Mouse (Mus musculus): ENCODE results near the gene Epha2. TPM values are rescaled to one million over a fixed set of nuclear protein-coding genes. Genes with fewer than 3 reads are reported as not detected.
A peak's percentile ranks its signal among the peaks of the same experiment; 100 is the strongest.

Gene Epha2
- polyA plus RNA-seq, 1 experiment from 2014 or later = 7.1 TPM

DNA sequence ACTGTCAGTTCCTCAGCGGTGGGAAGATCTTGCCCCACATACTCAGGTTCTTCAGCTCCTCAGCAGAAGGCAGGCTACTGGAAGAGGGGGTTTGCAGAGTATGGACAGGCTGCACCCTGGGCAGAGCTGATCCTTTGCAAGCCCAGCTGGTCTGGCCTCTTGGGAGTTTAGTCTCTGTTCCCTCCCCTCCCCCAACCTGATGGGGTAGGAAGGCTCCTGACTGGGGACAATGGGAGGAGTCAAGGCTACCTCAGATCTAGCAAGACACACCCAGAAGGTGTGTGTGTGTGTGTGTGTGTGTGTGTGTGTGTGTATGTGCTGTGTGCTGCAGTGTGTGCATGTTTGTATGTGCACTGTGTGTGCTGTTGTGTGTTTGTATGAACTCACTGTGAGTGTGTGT, 37.8 kb downstream of the Epha2 start:
- H3K9me3 ChIP-seq (replicated peaks) = no peaks in the 10 kb centered on the region
- peak overlapping the region; percentile 33; the same call in 1 of the 2 replicates for H3K4me2 ChIP-seq
- no peaks in the 10 kb centered on the region for H3K36me3 ChIP-seq
- 0 out of 2 replicates have a peak overlapping the region, but pooled peaks have one; percentile 14 for H3K9ac ChIP-seq
- H3K4me1 ChIP-seq = peaks cover 61% of the 10 kb centered on the region
- H3K27ac ChIP-seq = peak overlapping the region; percentile 72
- 31% methylated on average over 1 of the region's 1 CpGs for WGBS
- no peaks in the 10 kb centered on the region for H3K27me3 ChIP-seq
- 0 out of 2 replicates have a peak, but pooled peaks have one; percentile 20 for ATAC-seq (replicated peaks; ENCODE audit: low FRiP score)
- no peak overlapping the region for H3K4me3 ChIP-seq (replicated peaks)

DNA sequence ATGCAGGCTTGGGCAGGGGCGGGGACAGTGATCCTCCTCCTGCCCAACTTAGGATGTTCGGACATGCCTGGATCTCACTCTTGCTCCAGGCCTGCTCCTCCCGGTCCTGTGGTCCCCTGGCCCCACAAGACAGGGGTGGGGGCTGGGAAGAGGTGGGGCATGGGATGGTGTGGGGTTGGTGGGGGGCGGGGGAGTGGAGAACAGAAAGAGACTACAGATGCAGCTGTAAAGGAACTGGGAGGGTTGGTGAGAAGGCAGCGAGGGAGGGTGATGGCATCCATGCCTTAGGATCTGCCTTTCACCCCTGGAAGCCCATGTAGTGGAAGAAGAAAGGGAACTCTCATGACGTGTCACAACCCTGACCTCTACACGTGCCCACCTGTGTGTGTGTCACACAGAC, 40.4 kb downstream of the Epha2 start:
- ATAC-seq (replicated peaks; ENCODE audit: low FRiP score) = no peak

DNA sequence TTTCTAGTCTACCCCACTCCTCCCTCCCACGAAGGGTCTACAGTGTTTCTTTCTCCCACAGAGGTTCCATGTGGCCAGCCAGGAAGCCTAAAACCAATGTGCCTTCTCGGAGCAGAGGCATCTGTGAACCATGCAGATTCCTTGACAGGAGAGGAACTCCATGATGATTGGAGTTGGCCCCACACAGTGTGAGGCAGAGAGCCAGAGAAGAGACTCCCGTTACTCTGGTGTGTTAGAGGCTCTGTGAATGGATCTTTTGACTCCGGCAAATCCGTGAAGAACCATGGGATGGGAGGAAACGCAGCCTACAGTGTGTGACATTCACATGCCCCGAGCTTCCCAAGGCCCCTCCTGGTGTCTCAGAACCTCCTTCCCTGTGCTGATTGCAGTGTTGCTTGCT, 42.5 kb downstream of the Epha2 start:
- H3K4me2 ChIP-seq = no peak overlapping the region
- H3K4me1 ChIP-seq = peaks cover 42% of the 10 kb centered on the region
- no peaks in the 10 kb centered on the region for H3K27me3 ChIP-seq
- H3K27ac ChIP-seq = no peak overlapping the region
- 62% methylated on average over 7 of the region's 7 CpGs for WGBS
- H3K9ac ChIP-seq = no peak overlapping the region
- no peak overlapping the region for H3K4me3 ChIP-seq (replicated peaks)
- no peaks in the 10 kb centered on the region for H3K9me3 ChIP-seq (replicated peaks)
- no peak for ATAC-seq (replicated peaks; ENCODE audit: low FRiP score)
- no peaks in the 10 kb centered on the region for H3K36me3 ChIP-seq

More for the DNA sequence above, 40.4 kb downstream of the Epha2 start:
- no peaks in the 10 kb centered on the region for H3K36me3 ChIP-seq
- H3K9me3 ChIP-seq (replicated peaks) = no peaks in the 10 kb centered on the region
- no peak overlapping the region for H3K4me2 ChIP-seq
- WGBS = 62% methylated on average over 7 of the region's 7 CpGs
- no peak overlapping the region for H3K4me3 ChIP-seq (replicated peaks)
- no peaks in the 10 kb centered on the region for H3K27me3 ChIP-seq
- peaks cover 39% of the 10 kb centered on the region for H3K4me1 ChIP-seq
- no peak overlapping the region for H3K27ac ChIP-seq
- no peak overlapping the region for H3K9ac ChIP-seq

- H3K36me3 ChIP-seq = no peaks in the 10 kb centered on the region
- H3K9ac ChIP-seq = no peak overlapping the region
- H3K4me3 ChIP-seq (replicated peaks) = no peak overlapping the region
- no peaks in the 10 kb centered on the region for H3K27me3 ChIP-seq
- 83% methylated on average over 12 of the region's 12 CpGs for WGBS
- H3K27ac ChIP-seq = no peak overlapping the region
- no peak overlapping the region for H3K4me2 ChIP-seq
- no peaks in the 10 kb centered on the region for H3K9me3 ChIP-seq (replicated peaks)
- ATAC-seq (replicated peaks; ENCODE audit: low FRiP score) = no peak
- peaks cover 38% of the 10 kb centered on the region for H3K4me1 ChIP-seq
Observed at GRCm38 (mm10) chr4:141345219-141345618, 44.2 kb downstream of the Epha2 start.

DNA sequence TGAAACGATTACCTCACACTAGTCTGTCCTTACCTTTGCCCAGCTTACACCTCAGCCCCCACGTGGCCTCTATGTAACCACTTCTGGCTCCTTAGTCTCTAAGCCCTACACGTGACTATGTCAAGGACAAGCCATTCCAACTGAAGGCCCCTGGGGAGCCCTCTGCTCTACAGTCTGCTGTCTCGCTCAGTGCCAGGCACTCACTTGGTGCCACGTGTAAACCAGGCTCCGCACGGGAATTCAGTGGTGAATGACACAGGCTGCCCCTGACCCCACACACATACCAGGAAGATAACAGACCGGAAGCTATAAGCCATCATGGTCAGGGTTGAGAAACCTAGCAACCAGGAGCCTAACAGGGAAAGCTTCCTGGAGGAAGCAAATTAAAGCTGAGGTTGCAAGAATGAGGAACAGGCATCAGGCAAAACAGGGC, 46.3 kb downstream of the Epha2 start:
- no peaks in the 10 kb centered on the region for H3K36me3 ChIP-seq
- peaks cover 43% of the 10 kb centered on the region for H3K4me1 ChIP-seq
- WGBS = 57% methylated on average over 8 of the region's 8 CpGs
- H3K27me3 ChIP-seq = no peaks in the 10 kb centered on the region
- peak; percentile 14; the same call in 1 of the 2 replicates for ATAC-seq (replicated peaks; ENCODE audit: low FRiP score)
- no peaks in the 10 kb centered on the region for H3K9me3 ChIP-seq (replicated peaks)
- no peak overlapping the region for H3K27ac ChIP-seq
- H3K9ac ChIP-seq = no peak overlapping the region
- H3K4me3 ChIP-seq (replicated peaks) = no peak overlapping the region
- H3K4me2 ChIP-seq = no peak overlapping the region

DNA sequence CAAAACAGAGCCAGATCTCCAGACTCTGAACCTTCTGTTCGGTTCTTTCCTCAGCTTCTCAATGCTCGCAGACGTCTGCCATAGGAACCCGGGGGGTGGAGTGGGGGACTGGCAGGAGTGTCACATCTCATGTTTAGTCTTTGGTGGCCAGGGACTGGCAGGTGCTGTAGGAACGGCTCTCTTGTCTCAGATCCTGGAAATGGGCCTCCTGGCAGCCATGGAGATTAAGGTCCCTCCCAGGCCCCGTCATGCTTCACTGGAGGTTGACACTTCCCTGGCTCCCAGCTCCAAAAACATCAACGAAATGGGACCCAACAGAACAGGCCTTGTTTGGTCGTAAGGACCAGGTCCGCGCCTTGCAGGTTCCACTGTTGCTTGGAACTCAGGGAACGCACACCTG, 47.6 kb downstream of the Epha2 start:
- H3K4me2 ChIP-seq = no peak overlapping the region
- no peak overlapping the region for H3K4me3 ChIP-seq (replicated peaks)
- no peak overlapping the region for H3K9ac ChIP-seq
- H3K36me3 ChIP-seq = no peaks in the 10 kb centered on the region
- WGBS = 52% methylated on average over 11 of the region's 11 CpGs
- H3K4me1 ChIP-seq = peaks cover 53% of the 10 kb centered on the region
- no peaks in the 10 kb centered on the region for H3K27me3 ChIP-seq
- no peak for ATAC-seq (replicated peaks; ENCODE audit: low FRiP score)
- 0 out of 2 replicates have a peak overlapping the region, but pooled peaks have one; percentile 7 for H3K27ac ChIP-seq
- no peaks in the 10 kb centered on the region for H3K9me3 ChIP-seq (replicated peaks)

DNA sequence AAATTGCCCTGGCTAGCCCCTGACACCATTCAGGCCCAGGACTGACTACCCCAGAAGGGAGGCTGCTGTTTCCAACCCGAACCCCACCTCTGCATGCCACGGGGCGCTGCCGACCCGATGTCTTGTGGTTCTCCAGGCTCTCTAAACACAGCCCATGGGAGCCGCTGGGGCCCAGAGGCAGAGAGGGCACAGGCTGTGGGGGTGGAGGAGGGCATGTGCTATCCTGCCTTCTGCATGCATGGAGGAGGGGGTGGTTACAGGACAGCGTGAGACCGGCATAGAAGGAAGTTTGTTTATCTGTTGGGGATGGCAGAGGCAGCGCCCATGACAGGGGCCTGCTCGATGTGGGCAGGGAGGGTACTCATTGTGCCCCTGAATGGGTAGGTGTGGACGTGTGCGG, 49.0 kb downstream of the Epha2 start:
- Histone ChIP-seq H3K4me1 (peaks cover 59% of the 10 kb centered on the region), H3K9me3 (replicated peaks) (no peaks in the 10 kb centered on the region), H3K4me3 (replicated peaks) (no peak overlapping the region), H3K9ac (no peak overlapping the region), H3K4me2 (no peak overlapping the region), H3K27me3 (no peaks in the 10 kb centered on the region), H3K27ac (no peak overlapping the region), H3K36me3 (no peaks in the 10 kb centered on the region)
- no peak for ATAC-seq (replicated peaks; ENCODE audit: low FRiP score)
- 73% methylated on average over 12 of the region's 12 CpGs for WGBS

DNA sequence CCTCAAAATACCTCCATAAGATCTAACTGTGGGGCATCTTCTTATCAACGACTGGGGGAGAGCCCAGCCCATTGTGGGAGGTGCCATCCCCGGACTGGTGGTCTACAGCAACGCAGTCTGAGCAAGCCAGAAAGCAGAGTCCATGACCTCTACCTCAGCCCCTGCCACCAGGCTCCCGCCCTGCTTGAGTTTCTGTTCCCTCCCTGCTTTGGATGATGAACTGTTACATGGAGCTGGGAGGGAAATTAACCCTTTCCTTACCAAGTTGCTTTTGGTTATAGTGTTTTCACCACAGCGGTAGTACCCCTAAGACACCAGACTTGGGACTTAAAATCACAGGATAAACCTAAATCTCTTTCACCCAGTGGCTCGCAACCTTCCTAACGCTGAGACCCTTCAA, 50.9 kb downstream of the Epha2 start:
- Histone ChIP-seq H3K27me3 (no peaks in the 10 kb centered on the region), H3K9me3 (replicated peaks) (no peaks in the 10 kb centered on the region), H3K27ac (no peak overlapping the region), H3K36me3 (no peaks in the 10 kb centered on the region), H3K4me2 (no peak overlapping the region), H3K4me1 (peaks cover 59% of the 10 kb centered on the region), H3K4me3 (replicated peaks) (no peak overlapping the region), H3K9ac (no peak overlapping the region)
- ATAC-seq (replicated peaks; ENCODE audit: low FRiP score) = no peak
- WGBS = 43% methylated on average over 7 of the region's 7 CpGs

DNA sequence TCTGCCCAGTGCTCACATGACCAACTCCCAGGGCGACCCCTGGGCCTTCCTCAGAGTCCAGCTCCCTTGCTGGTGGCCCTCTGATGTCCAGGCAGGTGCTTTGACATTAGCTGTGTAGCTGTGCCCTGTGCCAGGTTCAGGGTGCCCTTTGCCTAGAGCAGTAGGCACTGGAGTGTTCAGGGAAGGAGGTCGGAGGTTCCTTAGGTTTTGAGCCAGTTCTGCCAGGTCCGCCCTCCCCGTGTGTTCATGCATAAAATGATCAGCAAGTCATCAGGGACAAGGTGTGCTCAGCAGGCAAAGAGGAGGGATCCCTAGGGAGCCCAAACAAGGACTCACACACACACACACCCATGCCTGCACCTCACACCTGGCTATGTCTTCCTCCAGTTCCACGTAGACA, 51.9 kb downstream of the Epha2 start:
- H3K27me3 ChIP-seq = no peaks in the 10 kb centered on the region
- no peaks in the 10 kb centered on the region for H3K36me3 ChIP-seq
- H3K4me2 ChIP-seq = no peak overlapping the region
- H3K4me3 ChIP-seq (replicated peaks) = no peak overlapping the region
- peak overlapping the region; percentile 62; the same call in 1 of the 2 replicates for H3K27ac ChIP-seq
- no peak for ATAC-seq (replicated peaks; ENCODE audit: low FRiP score)
- H3K9me3 ChIP-seq (replicated peaks) = no peaks in the 10 kb centered on the region
- H3K9ac ChIP-seq = no peak overlapping the region
- H3K4me1 ChIP-seq = peaks cover 50% of the 10 kb centered on the region
- WGBS = 62% methylated on average over 5 of the region's 5 CpGs

DNA sequence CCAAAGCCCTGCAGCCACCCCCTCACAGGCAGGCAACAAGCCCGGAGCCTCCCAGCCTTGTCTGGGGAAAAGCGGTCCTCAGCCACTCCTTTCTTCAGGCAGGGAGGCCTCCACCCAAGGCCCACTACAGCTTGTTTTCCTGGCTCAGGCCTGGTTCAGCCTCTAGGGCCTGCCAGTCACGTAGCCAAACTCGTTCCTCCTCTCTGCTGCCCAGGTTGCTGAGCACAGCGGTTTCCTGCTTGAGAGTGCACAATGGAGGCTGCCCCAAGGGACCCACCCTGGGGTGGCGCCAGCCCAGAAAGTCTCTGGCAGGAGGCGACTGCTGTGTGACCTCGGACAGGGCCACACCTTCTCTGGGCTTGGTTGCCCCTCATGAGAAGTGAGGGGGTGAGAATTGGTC, 52.8 kb downstream of the Epha2 start:
- Histone ChIP-seq H3K4me3 (replicated peaks) (no peak overlapping the region), H3K9ac (no peak overlapping the region), H3K4me2 (no peak overlapping the region), H3K9me3 (replicated peaks) (no peaks in the 10 kb centered on the region), H3K27ac (peak overlapping the region; percentile 62), H3K27me3 (no peaks in the 10 kb centered on the region), H3K4me1 (peaks cover 41% of the 10 kb centered on the region), H3K36me3 (no peaks in the 10 kb centered on the region)
- WGBS = 62% methylated on average over 8 of the region's 8 CpGs
- ATAC-seq (replicated peaks; ENCODE audit: low FRiP score) = 0 out of 2 replicates have a peak, but pooled peaks have one; percentile 16

DNA sequence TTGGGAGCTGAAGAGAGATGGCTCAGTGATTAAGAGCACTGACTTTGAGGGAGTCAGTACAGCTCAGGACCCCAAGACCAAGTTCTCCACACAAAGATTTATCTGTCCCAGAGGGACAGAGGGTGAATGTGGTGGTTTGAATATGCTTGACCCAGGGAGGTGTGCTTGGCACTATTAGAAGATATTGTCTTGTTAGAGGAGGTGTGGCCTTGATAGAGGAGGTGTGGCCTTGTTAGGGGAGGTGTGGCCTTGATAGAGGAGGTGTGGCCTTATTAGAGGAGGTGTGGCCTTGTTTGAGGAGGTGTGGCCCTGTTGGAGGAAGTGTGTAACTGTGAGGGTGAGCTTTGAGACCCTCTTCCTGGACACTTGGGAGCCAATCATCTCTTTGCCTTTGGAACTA, 56.8 kb downstream of the Epha2 start:
- ATAC-seq (replicated peaks; ENCODE audit: low FRiP score) = no peak
- Histone ChIP-seq H3K27ac (no peak overlapping the region), H3K9me3 (replicated peaks) (no peaks in the 10 kb centered on the region)

DNA sequence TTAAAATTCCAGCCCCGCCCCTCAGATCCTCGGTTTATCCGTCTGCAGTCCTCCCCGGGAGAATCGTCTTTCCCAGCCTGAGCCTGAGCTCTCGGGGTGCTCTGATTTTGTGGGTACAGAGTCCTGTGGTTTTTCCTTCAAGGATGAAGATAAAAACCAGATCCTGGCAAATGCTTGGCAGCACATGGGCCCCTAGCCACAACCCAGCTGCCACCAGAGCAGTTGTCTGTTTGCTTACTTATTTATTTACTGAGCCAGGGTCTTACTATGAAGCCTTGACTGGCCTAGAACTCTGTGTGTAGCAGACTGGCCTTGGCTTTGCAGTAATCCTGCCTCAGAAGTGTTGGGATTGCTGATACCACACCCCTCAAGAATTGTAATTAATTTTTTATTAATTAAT, 58.2 kb downstream of the Epha2 start:
- no peak overlapping the region for H3K9ac ChIP-seq
- 91% methylated on average over 6 of the region's 6 CpGs for WGBS
- H3K4me2 ChIP-seq = no peak overlapping the region
- no peak overlapping the region for H3K4me3 ChIP-seq (replicated peaks)
- no peak overlapping the region for H3K27ac ChIP-seq
- peaks cover 15% of the 10 kb centered on the region for H3K4me1 ChIP-seq
- H3K36me3 ChIP-seq = no peaks in the 10 kb centered on the region
- no peaks in the 10 kb centered on the region for H3K9me3 ChIP-seq (replicated peaks)
- peaks cover 6% of the 10 kb centered on the region; the same call in 1 of the 2 replicates for H3K27me3 ChIP-seq
- no peak for ATAC-seq (replicated peaks; ENCODE audit: low FRiP score)

More for the DNA sequence above, 56.8 kb downstream of the Epha2 start:
- Histone ChIP-seq H3K4me3 (replicated peaks) (no peak overlapping the region), H3K36me3 (no peaks in the 10 kb centered on the region), H3K4me1 (peaks cover 22% of the 10 kb centered on the region), H3K9ac (no peak overlapping the region), H3K4me2 (no peak overlapping the region), H3K27me3 (no peaks in the 10 kb centered on the region)

DNA sequence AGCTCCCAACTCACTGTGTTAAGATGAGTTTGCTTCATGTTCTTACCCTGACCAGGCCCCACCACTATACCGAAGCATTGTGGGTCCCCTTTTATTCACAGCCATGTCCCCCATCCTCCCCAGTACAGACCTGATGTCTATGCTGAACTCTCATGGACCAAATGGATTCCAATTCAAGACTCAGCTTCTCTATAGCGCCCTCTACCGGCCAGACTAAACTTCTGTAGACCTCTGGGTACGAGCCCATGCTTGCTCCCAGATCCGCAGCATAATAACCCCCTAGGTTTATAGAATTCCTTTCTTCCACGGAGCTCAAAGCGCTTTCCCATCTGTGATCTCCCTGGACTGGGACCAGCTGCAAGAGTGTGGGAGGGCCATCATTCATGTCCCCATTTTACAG, 59.8 kb downstream of the Epha2 start:
- Histone ChIP-seq H3K36me3 (no peaks in the 10 kb centered on the region), H3K9ac (no peak overlapping the region), H3K9me3 (replicated peaks) (no peaks in the 10 kb centered on the region), H3K4me2 (no peak overlapping the region), H3K4me1 (peaks cover 26% of the 10 kb centered on the region), H3K4me3 (replicated peaks) (no peak overlapping the region), H3K27ac (no peak overlapping the region), H3K27me3 (peaks cover 22% of the 10 kb centered on the region)
- WGBS = 38% methylated on average over 7 of the region's 7 CpGs
- ATAC-seq (replicated peaks; ENCODE audit: low FRiP score) = no peak
